Mouse (Mus musculus) testis, adult 2 months (tissue): Measurements from ENCODE around the gene Cadm2. TPM values are rescaled to one million over a fixed set of nuclear protein-coding genes. Genes with fewer than 3 reads are reported as not detected.

ENCODE experiments used
- H3K27ac ChIP-seq: fragments of 200-500 bp; 2 replicates; pipeline ENCODE4 v1.5.1; 2012; ENCODE audit warnings: low read depth, low read length; ENCODE audit not compliant: control insufficient read depth, insufficient read depth
- H3K27me3 ChIP-seq: fragments of 200-500 bp; 2 replicates; pipeline ENCODE4 v1.6.1; 2012; ENCODE audit warnings: mild to moderate bottlenecking, low read length, moderate library complexity; ENCODE audit not compliant: control insufficient read depth, insufficient read depth
- H3K36me3 ChIP-seq: fragments of 200-500 bp; 2 replicates; pipeline ENCODE4 v1.6.1; 2012; ENCODE audit warnings: mild to moderate bottlenecking, low read length; ENCODE audit not compliant: control insufficient read depth, insufficient read depth
- H3K4me1 ChIP-seq: fragments of 200-500 bp; 2 replicates; pipeline ENCODE4 v1.6.1; 2012; ENCODE audit warnings: low read length; ENCODE audit not compliant: control insufficient read depth, insufficient read depth
- H3K4me3 ChIP-seq: fragments of 200-500 bp; 2 replicates; pipeline ENCODE4 v1.5.1; 2012; ENCODE audit warnings: low read depth, mild to moderate bottlenecking, low read length, moderate library complexity, mixed read lengths; ENCODE audit not compliant: control insufficient read depth
- CTCF ChIP-seq: fragments of 200-500 bp; IDR thresholded peaks from 2 replicates; pipeline ENCODE4 v1.5.1; 2012; ENCODE audit warnings: low read depth, mild to moderate bottlenecking, inconsistent platforms, low read length, moderate library complexity; ENCODE audit not compliant: control insufficient read depth, insufficient read depth, insufficient replicate concordance
- POLR2A ChIP-seq: fragments of 200-500 bp; IDR thresholded peaks from 2 replicates; pipeline ENCODE4 v1.6.1; 2012; ENCODE audit warnings: low read depth, mild to moderate bottlenecking, inconsistent platforms, low read length, moderate library complexity; ENCODE audit not compliant: control insufficient read depth
- polyA plus RNA-seq: library from polyadenylated mRNA; depleted of rRNA; stranded (reverse); fragments of >200 nt; gene quantifications from 2 replicates; pipeline ENCODE4 v1.2.3, GENCODE M21; 2012

Gene Cadm2
- polyA plus RNA-seq, 1 experiment, result 3.3 TPM

DNA sequence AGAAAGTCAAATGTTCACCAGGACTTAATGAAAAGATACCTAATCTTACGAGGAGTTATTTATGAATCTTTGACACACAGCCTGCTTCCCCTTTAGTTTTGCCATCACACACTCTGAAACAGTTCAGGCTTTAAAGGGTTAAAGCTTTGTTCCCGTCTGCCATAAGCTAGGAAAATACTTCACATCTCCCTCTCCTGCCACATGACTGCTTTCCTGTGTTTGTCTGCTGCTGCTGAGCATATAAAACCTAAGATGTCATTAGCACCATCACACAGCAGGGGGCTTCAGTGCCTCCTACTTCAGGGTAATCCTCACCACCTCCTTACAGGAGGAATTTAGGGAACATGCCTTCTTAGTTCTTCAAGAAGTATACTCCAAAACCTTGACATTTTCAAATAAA is 6.8 kb downstream of the Cadm2 start:
- TF ChIP-seq CTCF (no peak), POLR2A (no peak)
- Histone ChIP-seq H3K4me3 (no peak overlapping the region), H3K27me3 (no peaks in the 10 kb centered on the region), H3K4me1 (peaks cover 5% of the 10 kb centered on the region), H3K27ac (no peak overlapping the region), H3K36me3 (no peaks in the 10 kb centered on the region)

DNA sequence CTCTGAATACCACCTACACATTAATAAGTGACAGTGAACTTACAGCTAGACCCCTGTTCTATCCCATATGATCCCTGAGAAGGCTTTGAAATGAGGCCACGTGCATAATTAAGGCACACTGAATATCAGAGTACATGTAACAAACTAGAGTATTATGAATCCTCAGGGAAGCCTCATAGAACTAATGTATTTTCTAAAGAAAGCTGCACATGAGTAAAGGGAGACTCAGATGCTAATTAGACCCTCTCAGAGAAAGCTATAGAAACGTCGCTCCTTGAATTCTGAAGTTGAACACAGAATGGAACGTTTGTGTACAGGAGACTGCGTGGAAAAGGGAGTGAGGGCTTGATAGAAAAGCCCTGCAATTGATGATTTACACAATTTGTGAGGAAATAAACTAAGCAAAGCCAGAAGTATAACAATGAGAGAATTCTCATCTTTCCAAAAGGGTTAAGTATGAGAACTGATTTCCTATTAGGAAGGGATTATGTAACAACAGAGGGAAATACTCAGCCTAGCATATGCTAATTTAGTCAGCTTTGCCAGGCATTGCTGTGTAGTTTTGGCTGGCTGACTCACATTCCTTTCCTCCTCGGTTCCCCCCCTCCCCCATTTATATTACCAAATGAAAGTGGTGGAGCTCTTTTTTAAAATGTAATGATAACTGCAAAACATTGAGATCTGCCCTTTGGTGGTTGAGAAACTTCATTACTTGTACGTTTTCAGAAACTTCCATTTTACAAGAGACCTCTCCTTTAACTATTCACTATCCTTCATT is 9.6 kb downstream of the Cadm2 start:
- no peaks in the 10 kb centered on the region for H3K4me1 ChIP-seq
- no peaks in the 10 kb centered on the region for H3K36me3 ChIP-seq
- H3K4me3 ChIP-seq, result no peak overlapping the region
- TF ChIP-seq CTCF (no peak), POLR2A (no peak)
- no peak overlapping the region for H3K27ac ChIP-seq
- no peaks in the 10 kb centered on the region for H3K27me3 ChIP-seq

DNA sequence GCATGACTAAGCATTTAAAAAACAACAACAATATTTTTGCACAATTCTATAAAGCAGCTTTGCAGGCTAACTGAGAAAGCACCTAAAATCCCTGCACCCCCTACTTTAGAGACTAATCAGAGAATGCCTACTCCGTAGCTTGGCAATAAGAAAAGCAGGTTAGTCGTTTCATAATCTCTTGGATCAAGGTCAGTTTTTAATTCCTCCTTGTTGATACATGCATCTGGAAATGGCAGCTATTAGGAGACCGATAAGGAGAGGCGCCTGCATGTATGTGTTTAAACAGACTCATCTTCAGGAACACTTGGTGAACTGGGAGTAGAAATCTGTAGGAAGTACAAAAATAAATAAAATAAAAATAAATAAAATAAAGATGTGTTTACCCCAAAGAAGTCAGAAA is 11.6 kb downstream of the Cadm2 start:
- Histone ChIP-seq H3K4me1 (no peaks in the 10 kb centered on the region), H3K27ac (no peak overlapping the region), H3K36me3 (no peaks in the 10 kb centered on the region), H3K4me3 (no peak overlapping the region), H3K27me3 (no peaks in the 10 kb centered on the region)
- TF ChIP-seq CTCF (no peak), POLR2A (no peak)

DNA sequence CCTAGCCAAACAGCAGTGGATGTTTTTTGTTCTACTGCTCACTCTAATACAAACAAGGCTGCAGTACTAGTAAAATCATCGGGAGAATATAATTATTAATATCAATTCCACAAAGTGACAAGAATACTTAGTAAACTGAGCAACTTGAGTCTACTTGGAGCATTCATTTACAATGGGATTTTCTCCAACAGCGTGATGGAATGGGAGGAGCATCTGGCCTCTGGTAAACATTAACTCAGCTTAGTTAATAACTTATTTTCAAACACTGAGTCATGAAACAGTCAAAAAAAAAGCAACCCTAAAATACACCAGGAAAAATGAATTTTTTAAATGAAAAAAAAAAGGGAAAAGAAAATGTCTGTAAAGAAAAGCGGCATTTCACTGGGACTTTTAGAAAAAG is 12.2 kb downstream of the Cadm2 start:
- Histone ChIP-seq H3K36me3 (no peaks in the 10 kb centered on the region), H3K4me1 (no peaks in the 10 kb centered on the region), H3K27ac (no peak overlapping the region), H3K27me3 (no peaks in the 10 kb centered on the region), H3K4me3 (no peak overlapping the region)
- TF ChIP-seq POLR2A (no peak), CTCF (no peak)

DNA sequence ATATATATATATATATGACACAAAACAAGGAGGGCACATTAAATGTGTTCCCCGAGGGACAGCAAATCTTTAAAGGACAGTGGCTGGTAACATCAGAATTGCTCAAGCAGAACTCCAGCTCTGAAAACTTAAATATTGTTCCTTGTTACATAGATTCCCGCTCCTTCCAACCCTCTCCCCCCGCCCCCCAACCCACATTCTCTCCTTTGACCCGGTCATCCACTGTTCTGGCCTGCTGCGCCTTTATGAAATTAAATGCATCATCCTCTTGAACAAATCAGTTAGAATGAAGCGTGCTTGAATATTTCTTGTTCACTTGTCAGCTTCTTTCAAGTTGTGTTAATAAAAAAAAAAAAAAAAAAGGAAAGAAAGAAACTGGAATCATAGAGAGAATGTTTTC is 15.0 kb downstream of the Cadm2 start:
- no peak for TF ChIP-seq POLR2A
- TF ChIP-seq CTCF, result no peak
- Histone ChIP-seq H3K27me3 (no peaks in the 10 kb centered on the region), H3K36me3 (no peaks in the 10 kb centered on the region), H3K4me3 (no peak overlapping the region), H3K27ac (no peak overlapping the region), H3K4me1 (no peaks in the 10 kb centered on the region)

DNA sequence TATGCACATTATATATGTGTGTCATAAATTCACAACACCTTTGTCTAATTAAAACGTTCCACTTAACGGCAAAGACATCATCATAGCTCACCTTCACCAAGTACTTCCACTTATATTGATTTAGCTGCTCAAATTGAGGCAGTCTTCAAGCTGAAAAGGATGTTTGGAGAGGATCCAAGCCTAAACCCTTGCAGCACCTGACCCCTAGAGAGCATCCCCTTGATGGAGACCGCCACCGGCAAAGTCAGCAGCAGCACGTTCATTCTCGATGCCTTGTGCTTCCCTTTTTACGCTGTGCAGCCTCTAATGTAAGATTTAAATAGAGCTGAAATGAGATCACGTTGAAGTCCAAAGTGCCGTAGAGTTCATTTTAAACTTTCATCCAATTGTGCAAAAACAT is 20.7 kb downstream of the Cadm2 start:
- Histone ChIP-seq H3K4me1 (no peaks in the 10 kb centered on the region), H3K27ac (no peak overlapping the region), H3K4me3 (no peak overlapping the region), H3K36me3 (no peaks in the 10 kb centered on the region), H3K27me3 (no peaks in the 10 kb centered on the region)
- TF ChIP-seq POLR2A, result no peak
- TF ChIP-seq CTCF, result no peak

DNA sequence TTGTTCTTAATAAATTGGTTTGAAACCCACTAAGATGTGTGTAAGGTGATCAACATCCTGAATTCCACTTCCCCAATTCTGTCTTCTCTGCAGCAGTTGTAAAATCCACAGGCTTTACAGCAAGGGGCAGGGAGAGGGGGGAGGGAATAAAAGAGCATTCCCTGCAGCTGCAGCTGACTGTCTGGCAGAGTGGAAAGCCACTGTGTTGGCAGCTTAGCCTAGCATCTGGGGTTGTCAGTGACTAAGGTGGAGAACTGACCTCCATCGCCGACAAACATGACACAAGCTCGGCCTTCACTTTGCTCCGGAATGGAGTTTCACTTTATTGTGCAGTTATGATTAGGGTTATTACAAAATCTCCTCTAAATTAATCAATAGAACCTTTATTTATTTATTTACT is 21.9 kb downstream of the Cadm2 start:
- Histone ChIP-seq H3K27ac (no peak overlapping the region), H3K27me3 (no peaks in the 10 kb centered on the region), H3K36me3 (no peaks in the 10 kb centered on the region), H3K4me1 (no peaks in the 10 kb centered on the region), H3K4me3 (no peak overlapping the region)
- TF ChIP-seq CTCF (no peak), POLR2A (no peak)
